Mouse (Mus musculus): ENCODE measurements at regions not wholly inside any gene's neighbourhood (a gene's known extent, or its start where the extent isn't known, plus 50 kb on each side); places are given as distances from the start of the nearest gene placed in this dataset.

DNA sequence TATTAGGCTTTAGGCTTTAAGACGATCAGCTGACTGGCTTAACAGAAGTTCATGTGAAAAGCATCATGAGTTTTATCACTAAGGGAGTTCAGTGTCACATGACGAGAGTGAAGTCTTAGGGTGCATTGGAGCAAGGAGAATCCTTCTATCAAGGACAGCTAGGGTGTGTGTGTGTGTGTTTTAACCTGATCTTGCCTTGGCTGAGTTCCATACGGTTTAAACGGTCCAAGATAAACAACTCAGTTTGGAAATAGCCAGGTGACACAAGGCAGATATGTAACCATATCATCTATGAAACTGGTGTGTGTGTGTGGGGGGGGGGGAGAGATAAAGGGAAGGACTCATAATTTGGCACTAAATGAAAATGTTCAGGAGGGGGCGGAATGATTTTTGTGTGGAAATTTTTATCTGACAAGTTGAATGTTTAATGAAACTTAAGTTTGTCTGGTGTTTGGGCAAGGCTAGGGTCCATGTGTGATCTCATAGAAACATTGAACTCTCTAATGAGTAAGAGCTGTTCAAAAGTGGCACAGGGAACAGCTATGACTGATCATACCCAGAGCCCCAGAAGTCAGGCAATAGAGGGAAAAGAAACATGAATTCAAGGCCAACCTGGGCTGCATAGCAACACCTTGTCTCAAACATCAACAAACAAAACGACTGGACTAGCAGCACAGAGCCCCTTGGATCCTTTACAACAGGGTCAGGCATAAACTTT, 132.2 kb upstream of the Map3k1 start:
- no peak for DNase-seq

DNA sequence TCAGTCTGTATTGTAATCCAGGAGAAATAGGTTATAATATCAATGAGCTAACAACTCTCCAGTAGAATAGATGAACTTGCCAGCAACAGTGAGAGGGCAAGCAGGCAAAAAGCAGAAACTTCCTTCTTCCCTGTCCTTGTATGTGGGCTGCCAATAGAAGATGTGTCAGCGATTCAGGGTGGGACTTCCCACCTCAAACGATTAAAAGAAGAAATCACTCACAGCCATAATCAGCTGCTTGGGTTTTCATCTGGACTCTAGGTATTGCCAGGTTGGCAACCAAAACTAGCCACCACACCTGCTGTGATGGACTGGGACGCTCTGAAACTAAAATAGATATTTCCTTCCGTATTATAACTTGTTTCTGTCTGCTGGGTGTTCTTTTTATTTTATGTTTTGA, 133.2 kb upstream of the Map3k1 start:
- DNase-seq: no peak

DNA sequence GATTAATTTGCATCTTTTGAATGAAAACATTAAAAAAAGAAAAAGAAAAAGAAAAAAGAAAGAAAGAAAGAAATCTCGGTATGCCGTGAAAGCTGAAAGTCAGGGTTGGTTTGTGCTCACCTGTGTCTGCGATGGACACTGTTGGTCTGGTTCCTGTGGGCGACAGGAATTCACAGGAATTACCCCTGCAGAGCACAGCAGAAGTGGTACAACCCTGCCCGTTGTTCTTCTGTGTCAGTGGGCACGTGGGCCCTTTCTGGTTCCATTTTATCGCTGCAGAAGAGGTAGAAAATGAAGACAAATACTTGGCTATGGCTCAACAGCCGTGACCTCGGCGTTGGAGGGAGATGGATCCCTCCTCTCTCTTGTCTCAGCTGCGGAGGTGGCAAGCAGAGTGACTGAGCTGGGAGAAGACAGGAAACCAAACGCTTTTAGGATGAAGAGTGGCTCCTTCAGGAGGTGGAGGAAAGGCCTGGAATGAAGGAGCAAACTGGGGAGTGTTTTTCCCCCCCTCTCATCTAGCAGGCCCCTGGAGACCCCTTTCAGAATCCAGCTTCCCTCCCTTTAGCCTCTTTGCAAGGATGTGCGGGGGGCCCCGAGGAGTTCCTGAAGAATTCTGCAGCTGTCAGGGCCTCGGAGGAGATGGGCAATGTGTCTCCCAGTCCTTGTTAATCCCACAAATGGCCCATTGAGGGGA, 134.7 kb upstream of the Map3k1 start:
- peak; percentile 38 for DNase-seq

DNA sequence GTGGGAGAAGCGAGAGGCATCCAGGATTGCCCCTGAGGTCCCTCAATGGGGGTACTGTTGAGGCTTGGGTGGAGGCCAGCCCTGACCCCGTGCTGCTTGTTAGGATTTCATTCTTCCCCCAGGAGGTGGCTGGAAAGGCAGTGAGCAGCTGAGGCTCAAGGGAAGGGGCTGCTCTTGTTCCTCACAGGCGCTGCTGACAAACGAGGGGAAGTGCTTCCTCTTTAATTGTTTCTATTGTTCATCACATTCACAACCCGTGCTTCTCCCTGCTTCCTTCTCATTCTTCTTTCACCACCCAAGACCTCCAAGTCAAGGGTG, 135.3 kb upstream of the Map3k1 start:
- DNase-seq: no peak

DNA sequence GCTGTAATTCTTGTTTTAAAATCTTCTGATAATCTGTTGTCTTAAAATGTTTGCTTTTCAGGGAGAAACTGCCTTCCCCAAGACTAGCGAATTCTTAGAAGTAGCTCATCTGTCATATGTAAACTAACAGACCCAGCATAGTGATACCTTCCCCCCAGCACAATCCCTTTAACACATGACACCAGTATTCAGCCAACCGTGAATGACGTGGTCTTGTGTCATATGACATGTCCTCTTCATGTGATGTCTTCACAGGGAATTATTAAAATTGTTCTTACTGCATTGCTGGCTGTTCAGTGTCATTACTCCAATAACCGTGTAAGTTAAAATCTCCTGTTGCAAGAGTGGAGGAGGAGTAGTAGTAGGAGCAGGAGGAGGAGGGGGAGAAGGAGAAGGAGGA, 137.5 kb upstream of the Map3k1 start:
- DNase-seq: no peak

DNA sequence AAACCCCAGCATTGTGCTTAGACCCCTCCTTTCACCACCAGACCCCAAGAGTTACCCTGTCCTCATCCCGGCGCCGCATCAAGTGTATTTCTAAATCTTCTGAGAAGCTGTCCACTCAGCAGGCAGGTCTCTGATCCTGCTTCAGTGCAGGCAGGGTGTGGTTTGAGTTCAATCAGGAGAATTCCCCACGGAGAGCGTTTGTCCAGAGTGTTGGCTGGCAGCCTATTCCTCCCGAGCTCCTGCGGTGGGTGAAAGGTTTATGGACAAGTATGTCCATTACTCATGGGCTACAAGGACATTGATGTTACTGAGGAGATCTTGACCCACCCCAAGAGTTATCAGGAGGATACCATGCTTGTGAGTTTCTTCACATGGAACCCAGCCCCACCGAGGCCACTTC, 138.0 kb upstream of the Map3k1 start:
- DNase-seq: peak; percentile 61

DNA sequence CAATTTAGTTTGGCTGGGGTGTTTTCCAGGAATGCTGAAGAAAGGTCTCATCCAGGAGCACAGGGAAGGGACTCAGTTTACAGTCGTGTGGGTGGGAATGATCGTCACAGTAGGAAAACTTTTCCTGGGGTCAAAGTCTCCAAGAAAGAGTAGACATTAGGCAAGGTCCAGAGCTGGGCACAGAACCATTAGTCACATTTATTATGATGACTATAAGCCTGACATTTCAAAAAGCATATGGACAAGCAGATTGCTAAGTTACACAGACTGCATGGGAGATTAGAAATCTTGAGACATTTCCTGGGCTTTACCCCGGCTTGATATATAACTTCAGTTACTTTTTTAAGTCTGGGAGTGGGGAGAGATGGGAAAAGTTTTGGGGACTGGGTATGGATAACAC, 139.6 kb upstream of the Map3k1 start:
- no peak for DNase-seq

DNA sequence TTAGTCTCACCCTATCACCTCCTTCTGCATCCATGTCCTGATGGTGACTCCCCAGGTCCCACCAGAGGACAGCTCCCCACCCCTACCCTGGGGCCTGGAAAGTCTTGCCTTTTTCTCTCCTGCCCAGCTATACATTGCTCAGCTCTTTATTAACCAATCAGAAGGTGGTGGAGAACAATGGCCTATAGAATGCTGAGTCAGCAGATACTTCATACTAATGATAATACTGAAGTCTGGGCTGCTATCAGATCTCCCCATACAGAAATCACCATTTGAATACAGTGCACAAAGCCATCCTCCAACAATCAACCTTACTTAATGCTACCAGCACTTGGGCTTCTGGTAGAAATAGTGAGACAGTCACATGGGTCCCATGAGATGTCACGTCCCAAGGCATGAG, 141.2 kb upstream of the Map3k1 start:
- DNase-seq: no peak

DNA sequence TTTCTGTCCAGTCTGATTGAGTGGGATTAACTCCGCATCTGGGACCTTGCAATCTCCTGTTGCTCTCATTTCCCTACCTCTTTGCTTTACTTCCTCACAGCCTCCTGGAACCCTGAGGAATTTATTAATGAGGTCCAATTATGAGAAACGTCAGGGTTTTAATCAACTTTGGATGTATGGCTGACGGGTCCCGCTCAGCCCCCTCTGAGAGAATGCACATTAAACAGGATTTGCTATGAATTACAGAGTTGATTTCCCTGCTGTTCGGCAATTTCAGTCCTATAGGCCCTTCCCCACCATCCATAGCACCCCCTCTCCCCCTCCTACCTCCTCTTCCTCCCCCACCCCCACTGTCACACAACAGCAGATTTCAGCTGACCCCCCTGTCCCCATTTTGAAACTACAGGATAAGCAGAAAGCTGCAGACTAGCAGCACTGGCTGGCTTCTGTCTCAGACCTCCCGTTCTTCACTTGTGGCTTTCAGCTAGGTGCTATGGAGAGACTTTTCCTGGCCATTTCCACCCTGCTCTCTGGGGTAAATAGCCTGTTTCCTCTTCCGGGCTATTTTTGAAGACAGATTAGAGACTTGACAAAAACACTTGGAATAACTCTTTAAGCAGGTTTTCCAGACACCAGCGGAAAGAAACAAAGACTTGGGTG, 145.2 kb upstream of the Map3k1 start:
- no peak for DNase-seq

DNA sequence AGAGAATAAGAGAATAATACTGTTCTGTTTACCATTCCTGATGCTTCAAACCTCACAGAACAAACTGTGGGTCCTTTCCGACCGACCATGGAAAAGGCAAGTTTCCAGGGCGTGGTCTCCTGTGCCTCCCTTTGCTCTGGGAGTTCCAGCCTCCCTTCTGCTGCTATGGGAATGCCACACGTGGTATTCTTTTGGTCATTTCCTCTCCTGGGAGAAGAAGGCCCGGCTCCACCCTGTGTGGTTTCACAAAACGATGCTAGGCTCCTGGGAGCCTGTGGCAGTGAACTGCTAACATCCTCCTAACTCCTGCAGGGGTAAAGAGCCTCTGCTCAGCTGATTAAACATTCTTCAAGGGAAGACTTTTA, 145.7 kb upstream of the Map3k1 start:
- DNase-seq: no peak

DNA sequence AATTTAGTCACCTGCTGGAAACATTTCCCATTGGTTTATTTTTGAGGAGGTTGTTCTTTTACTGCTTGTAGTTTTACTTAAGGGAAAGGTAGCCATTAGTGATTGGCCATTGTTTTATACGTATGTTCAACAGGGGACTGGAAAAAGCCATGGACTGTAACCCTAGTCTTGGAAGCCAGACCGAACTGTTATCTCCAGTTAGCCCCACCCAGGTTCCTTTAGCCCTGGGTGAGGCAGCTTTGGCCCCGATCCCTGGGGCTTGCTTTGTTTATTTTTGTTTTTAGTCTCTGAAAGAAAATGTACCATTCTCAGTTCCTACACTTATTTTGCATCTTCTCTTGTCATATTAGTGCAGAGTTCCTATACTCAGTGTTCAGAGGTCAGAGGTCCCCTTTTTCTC, 148.3 kb upstream of the Map3k1 start:
- no peak for DNase-seq

DNA sequence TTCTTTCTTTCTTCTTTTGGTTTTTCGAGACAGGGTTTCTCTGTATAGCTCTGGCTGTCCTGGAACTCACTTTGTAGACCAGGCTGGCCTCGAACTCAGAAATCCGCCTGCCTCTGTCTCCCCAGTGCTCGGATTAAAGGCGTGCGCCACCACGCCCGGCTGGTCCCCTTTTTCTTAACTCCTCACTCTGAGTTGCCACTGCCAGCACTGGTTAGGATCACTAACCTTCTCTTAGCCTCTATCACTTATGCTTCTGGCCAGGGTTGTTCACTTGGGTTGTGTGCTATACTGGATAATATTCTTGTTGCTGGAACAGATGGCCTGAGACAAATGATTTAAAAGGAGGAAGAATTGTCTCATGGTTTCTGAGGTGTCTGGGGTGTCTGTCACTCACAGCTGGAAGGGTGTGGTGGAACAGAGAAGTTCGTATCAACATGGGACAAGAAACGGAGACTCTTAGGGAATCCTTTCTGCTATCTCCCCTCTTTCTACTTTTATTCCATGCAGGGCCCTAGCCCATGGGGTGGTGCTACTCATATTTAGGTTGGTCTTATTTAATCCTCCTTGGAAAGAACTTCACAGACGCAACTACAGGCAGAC, 149.0 kb upstream of the Map3k1 start:
- no peak for DNase-seq

DNA sequence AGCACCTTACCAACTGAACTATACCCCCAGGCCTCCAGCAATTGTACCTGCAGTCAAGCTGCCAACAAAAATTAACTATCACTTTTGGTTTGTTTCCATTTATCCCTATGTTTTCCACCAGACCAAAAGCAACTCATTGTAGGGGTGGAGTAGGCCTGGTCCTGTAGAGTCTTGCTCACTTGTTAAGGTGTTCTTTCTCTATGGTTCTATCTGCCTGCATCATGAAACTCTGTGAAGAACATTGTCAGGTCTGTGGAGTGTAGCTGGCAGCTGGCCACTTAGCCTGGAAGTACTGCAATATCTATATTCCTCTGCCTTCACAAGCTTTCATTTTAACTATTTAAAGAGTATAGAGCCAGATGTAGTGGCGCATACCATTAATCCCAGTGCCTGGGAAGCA, 149.6 kb upstream of the Map3k1 start:
- DNase-seq: no peak

DNA sequence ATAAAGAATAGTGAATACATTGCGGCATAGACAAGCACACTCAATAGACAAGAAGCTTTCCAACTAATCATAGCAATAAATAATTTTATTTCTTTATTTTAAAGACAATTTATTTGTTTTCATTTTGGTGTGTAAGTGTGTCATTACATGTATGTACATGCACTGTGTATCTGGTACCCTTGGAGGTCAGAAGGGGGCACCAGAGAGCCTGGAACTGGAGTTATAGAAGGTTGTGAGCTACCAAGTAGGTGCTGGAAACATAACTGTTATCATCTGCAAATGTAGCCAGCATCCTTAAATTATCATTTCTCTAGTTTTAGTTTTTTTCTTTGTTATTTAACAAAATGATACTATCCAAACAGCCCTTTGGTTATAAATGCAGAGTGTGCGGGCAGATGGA, 151.2 kb upstream of the Map3k1 start:
- no peak for DNase-seq

DNA sequence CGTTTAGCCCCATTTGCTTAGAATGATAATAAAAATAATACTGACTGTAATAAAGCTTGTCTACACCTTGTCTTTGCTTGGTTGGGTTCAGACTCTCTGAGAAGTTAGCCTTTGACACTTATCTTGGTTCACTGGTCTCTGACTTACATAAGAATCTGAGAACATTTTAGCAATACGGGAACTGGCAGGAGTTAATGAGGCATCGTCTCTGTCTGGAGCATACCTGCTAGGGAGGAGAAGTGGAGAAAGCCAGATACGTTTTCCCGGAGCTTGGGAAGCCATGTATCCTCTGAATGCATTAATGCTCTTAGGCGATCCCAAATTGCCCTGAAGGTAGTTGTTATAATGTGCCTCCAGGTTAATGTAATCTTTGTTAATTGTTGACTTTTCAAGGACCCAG, 152.6 kb upstream of the Map3k1 start:
- DNase-seq: no peak

DNA sequence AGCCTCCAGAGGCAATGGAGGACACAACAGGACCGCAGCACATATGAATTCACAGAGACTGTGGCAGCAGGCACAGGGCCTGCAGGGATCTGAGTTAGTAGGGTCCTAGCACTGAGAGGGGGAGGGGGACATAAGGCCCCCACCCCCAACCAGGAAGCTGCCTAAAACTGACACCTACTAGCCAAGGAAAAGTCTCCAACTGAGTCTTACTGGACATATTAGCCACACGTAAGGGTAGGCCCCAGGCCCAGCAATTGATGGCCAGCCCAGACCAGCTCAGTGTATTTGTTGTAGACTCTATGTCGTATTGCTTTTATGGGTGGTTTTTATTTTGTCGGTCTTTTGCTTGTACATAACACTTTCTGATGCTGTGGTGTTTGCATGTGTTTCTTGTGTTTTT, 153.4 kb upstream of the Map3k1 start:
- no peak for DNase-seq

DNA sequence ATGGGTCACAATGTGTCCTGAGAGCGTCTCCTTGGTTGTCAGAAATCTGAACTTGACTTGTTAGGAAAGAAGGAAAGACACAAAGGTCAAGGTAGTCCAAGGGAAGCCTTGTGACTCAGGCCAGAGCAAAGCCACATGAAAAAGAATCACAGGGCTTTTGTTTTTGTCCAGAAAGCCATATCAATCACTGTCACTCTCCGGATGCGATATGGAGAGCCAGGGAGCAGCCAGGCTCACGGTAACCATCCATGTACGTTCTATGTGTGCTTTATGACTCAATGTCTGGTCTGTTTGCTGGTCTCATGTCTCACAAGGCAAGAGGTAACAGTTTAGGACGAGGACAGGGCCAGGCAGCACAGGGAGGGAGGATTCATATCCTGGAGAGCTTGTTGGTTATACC, 157.3 kb upstream of the Map3k1 start:
- DNase-seq: no peak

DNA sequence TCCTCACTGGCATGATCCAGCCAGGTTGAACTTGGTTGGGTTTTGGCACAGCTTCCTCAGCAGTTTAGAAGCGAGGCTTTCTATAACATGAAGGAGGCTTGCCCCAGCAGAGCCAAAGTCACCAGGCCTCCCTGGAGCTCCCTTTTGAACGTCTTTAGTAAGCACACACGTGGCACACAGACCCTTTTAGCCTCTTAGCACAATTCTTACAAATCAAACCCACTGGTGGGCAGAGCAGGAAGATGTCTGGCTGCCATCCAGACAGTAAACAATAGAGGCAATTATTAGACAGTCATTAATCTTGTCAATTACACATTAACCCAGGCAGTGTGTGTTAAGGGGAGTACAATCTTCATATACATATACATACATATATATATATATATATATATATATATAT, 157.8 kb upstream of the Map3k1 start:
- no peak for DNase-seq

DNA sequence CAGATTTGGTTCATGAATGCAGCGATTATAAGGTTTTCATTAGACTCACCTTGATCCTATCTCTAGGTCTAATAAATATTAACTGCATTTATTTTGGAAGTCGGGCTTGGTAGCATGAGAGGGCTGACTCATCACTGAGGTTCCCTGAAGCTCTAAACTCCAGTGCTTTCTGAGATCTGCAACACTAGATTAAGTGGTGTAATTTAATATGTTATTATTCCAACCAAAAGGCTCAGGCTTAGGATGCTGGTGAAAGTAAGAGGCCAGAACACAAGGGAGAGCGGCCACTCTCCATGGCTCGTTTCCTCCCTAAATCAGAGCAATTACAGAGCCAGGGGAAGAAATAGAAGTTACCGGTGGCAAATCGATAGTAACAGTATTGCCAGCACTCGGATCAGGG, 159.4 kb upstream of the Map3k1 start:
- DNase-seq: no peak

DNA sequence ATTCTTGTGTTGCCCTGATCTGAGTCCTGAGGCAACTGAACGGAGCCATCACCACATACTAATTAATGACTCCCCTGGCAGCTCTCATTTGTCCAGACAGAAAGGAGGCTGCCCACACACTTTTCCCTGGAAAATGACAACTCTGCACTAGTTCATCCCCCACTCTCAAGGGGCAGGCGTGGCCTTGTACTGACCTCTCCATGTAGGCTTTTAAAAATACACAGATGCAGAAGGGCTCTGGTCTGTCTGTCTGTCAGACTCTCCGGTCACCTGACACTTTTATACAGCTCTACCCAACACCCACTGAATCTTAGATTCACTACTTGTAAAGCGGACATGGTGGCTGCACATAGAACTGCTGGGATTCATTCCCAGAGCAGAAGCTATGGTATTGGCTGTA, 165.5 kb upstream of the Map3k1 start:
- DNase-seq: no peak

DNA sequence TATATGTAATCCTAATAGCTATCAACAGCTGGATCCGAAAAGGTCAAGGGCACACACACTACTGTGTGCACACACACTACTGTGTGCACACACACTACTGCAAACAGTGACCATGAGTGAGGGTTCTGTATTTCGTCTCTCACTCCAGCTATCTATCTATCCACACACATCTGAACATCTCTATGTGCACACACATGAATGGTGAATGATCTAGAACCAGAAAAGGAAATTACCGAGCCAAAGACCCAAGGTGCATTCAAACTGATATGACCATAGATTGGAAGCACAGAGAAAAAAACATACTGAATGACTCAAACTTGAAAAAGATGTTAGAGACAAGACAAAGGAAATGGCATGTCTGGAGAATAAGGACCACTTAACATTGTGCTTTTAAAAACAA, 166.8 kb upstream of the Map3k1 start:
- no peak for DNase-seq

DNA sequence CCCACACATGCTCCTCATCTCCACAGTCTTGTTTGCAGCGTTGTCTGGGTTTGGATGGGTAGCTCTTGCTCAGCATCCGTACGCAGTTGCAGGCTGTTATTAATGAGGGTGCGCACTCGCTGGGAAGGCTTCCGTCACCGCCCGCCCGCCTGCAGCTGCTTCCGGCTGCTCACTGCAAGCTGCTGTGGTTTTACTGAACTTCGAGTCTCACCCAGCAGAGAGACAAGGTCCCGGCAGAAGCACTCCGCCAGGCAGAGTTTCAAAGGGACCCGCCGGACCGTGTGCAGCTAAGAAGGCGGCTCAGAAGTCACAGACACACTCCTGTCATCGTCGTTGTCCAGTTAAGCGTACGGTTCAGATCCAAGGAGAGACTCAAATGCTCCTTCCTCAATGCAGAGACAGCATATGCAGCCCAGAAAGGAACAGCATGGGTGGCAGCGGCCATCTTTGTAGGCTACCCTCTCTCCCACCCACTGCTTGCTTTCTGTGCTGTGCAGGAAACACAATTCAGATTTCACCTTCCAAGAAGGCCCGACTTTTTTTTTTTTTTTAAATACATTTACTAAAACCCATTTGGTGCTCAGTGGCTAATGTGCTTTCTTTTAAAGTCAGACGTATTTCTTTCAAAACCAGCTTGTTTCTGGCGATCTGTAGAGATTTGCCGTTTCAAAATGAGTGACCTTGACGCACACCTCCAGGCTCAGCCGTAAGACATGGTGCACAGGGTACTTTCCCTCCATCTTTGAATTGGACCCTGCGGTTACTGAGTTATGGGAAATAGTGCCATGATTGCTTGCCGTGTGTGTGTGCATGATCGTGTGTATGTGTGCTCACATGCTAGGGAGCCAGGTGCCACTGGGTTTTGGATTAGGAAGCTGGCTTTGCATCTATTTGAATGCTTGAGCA, 169.2 kb upstream of the Map3k1 start:
- no peak for DNase-seq

DNA sequence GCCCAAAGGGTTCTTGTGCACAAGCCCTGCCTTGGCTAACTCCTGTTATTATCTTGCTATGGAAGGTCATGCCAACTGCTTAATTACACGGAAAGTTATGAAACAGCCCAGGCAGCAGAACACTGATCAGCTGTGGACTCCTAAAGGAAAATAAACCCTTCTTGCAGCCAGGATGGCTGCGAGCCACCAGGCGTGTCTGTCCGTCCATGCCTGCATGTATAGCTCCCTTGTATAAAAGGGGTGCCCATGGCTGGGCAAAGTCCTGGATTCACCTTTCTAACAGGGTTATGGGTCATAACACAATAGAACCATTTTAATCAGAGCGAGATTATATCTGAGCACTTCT, 169.9 kb upstream of the Map3k1 start:
- no peak for DNase-seq
